Comparison of ENCODE assay signal across 13 mouse cellular contexts in the genomic region with DNA sequence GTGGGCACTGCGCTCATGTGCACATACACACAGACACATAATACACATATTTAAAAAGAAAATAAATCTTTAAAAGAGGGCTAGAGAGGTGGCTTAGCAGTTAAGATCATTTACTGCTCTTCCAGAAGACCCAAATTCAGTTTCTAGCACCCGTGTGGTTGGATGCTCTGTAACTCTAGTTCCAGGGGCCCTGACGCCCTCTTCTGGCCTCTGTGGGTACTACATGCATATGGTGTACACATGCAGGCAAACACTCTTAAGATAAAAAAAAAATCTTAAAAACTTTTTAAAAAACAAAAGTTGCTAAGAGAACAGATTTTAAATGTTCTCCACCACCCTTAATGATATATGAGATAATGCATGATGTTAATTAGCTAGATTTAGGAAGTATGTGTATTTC.
DNase-seq lines count a peak whose midpoint lies in the region; ATAC-seq lines count a peak whose summit lies in the region.
"Had no signal": no experiment of that assay in that cellular context is flagged by ENCODE, and none has a peak within 500 bp of the region (broad histone marks: within the 10 kb centered on the region; RNA-seq: fewer than 3 reads in every experiment).

No protein-coding gene starts in this region.

- peak; percentile 18 to 35 for DNase-seq in cerebellum, postnatal 10 days
- no peak for DNase-seq in cerebellum, adult 9-11 months
- peak; percentile 3 to 4 for DNase-seq in kidney, postnatal 4 days
- no peak for DNase-seq in kidney, adult 18-20 months
- DNase-seq in right cerebral cortex, postnatal 4 days = peak; percentile 18
- DNase-seq in right cerebral cortex, adult 2 months (ENCODE audit: low spot score in 2 of 2) = no peak
- no peak for DNase-seq in cerebellum, adult 9-10 months
- DNase-seq: adrenal gland, postnatal 14 days; heart, postnatal 10 days; thymus, postnatal 14 days had no signal

- ATAC-seq in frontal cortex, adult (ENCODE audit: low TSS enrichment) = no peak
- ATAC-seq: forebrain, embryonic 14.5 days; hindbrain, embryonic 16.5 days had no signal

Comparison
In these comparisons a context has a peak if more than half of its experiments do, and no peak if none do; other contexts are left out.
1. DNase-seq: peak in cerebellum, postnatal 10 days (2 of 2), kidney, postnatal 4 days (2 of 2) and right cerebral cortex, postnatal 4 days (single experiment); none in cerebellum, adult 9-11 months (single experiment), kidney, adult 18-20 months (single experiment), right cerebral cortex, adult 2 months (0 of 2) and cerebellum, adult 9-10 months (single experiment).